Mouse (Mus musculus) CD4-positive, CD25-positive, alpha-beta regulatory T cell, adult 4 months (primary cell): ENCODE results near the gene Gm10666. TPM values are rescaled to one million over a fixed set of nuclear protein-coding genes. Genes with fewer than 3 reads are reported as not detected.
"Not testable (repeated sequence)": the region's sequence is repeated elsewhere in the genome, so short reads cannot be mapped to it uniquely, and the experiment has no call there.

Experiments used
- ATAC-seq: one replicate; pipeline ENCODE4 v1.8.0; 2017
- polyA plus RNA-seq, 2 experiments: library from polyadenylated mRNA; unstranded; fragments of 100-300 nt; shearing (Covaris generic); gene quantifications; one replicate each; pipeline ENCODE4 v1.2.1; 2017

Gene Gm10666
- polyA plus RNA-seq = not detected

- ATAC-seq = not testable (repeated sequence)
Observed at GRCm38 (mm10) chr7:22134641-22135040, at the start of gene Gm10666. Gm10666 (minus strand) TSS chr7:22134741.

GRCm38 (mm10) chr7:22163935-22164334, 29.4 kb upstream of the Gm10666 start, which contains the start of gene Vmn1r142:
Vmn1r142 (minus strand) TSS chr7:22164035.
- ATAC-seq = not testable (repeated sequence)

GRCm38 (mm10) chr7:22118145-22118544, 16.4 kb downstream of the Gm10666 start, which contains the start of gene Gm16451:
Gm16451 (minus strand) TSS chr7:22118245.
- ATAC-seq = not testable (repeated sequence)

Other genes with a start within 250 kb of the Gm10666 start
- not detected for gene Gm5891, start 213.4 kb downstream of the Gm10666 start, polyA plus RNA-seq
- not detected for gene Vmn1r137, start 140.2 kb downstream of the Gm10666 start, polyA plus RNA-seq
- not detected for gene Vmn1r138, start 105.8 kb downstream of the Gm10666 start, polyA plus RNA-seq
- gene Gm6176, start 78.4 kb downstream of the Gm10666 start, polyA plus RNA-seq = not detected
- not detected for gene Vmn1r139, start 65.7 kb downstream of the Gm10666 start, polyA plus RNA-seq
- gene Gm16451, start 16.5 kb downstream of the Gm10666 start, polyA plus RNA-seq = not detected
- gene Vmn1r142, start 29.3 kb upstream of the Gm10666 start, polyA plus RNA-seq = not detected
- not detected for gene Vmn1r143, start 54.6 kb upstream of the Gm10666 start, polyA plus RNA-seq
- gene Gm8653, start 66.5 kb upstream of the Gm10666 start, polyA plus RNA-seq = not detected
- gene Gm8453, start 94.7 kb upstream of the Gm10666 start, polyA plus RNA-seq = not detected
- not detected for gene Gm4187, start 195.0 kb upstream of the Gm10666 start, polyA plus RNA-seq
- gene Gm8660, start 236.3 kb upstream of the Gm10666 start, polyA plus RNA-seq = not detected